Mouse (Mus musculus) heart, adult 2 months (tissue): ENCODE results near the gene Slc25a25. TPM values are rescaled to one million over a fixed set of nuclear protein-coding genes. Genes with fewer than 3 reads are reported as not detected.

ENCODE experiments used
- DNase-seq, 2 experiments: peaks; one replicate each; pipeline ENCODE4 v3.0.0; 2021
- H3K27ac ChIP-seq: fragments of 200-600 bp; 2 replicates; pipeline ENCODE4 v1.8.1; 2022
- H3K27me3 ChIP-seq: fragments of 200-500 bp; 2 replicates; pipeline ENCODE4 v1.6.1; 2012; ENCODE audit warnings: mild to moderate bottlenecking, low read length, inconsistent platforms, mixed read lengths; ENCODE audit not compliant: control insufficient read depth, insufficient read depth
- H3K36me3 ChIP-seq: fragments of 200-500 bp; 2 replicates; pipeline ENCODE4 v1.6.1; 2012; ENCODE audit warnings: low read length, inconsistent platforms; ENCODE audit not compliant: control insufficient read depth, insufficient read depth
- H3K4me1 ChIP-seq: fragments of 200-500 bp; 2 replicates; pipeline ENCODE4 v1.6.1; 2011; ENCODE audit warnings: low read length; ENCODE audit not compliant: control insufficient read depth, insufficient read depth
- H3K4me3 ChIP-seq: fragments of 200-600 bp; 2 replicates; pipeline ENCODE4 v1.8.1; 2022
- H3K79me2 ChIP-seq: fragments of 200-500 bp; replicated peaks from 2 replicates; pipeline ENCODE4 v1.6.1; 2012; ENCODE audit warnings: mild to moderate bottlenecking, inconsistent platforms, low read length, moderate library complexity, mixed read lengths; ENCODE audit not compliant: control insufficient read depth, insufficient read depth
- H3K9ac ChIP-seq: fragments of 200-500 bp; 2 replicates; pipeline ENCODE4 v1.6.1; 2012; ENCODE audit warnings: low read depth, mild to moderate bottlenecking, control low read depth, inconsistent platforms, low read length, mixed read lengths
- CTCF ChIP-seq: fragments of 200-600 bp; IDR thresholded peaks from 2 replicates; pipeline ENCODE4 v1.8.1; 2022; ENCODE audit warnings: antibody characterized with exemption, mild to moderate bottlenecking, moderate library complexity
- EP300 ChIP-seq: fragments of 200-500 bp; IDR thresholded peaks from 2 replicates; pipeline ENCODE4 v1.6.1; 2011; ENCODE audit warnings: low read depth, low read length, control low read depth; ENCODE audit not compliant: insufficient read depth
- POLR2A ChIP-seq: fragments of 200-500 bp; IDR thresholded peaks from 2 replicates; pipeline ENCODE4 v1.6.1; 2011; ENCODE audit warnings: mild to moderate bottlenecking, low read depth, low read length, control low read depth; ENCODE audit not compliant: insufficient read depth
- WGBS: fragments of 180-500 bp; shearing (Covaris S2); methylation state at CpG from one replicate; pipeline ENCODE4 v1.1.7; 2018; 5-methylcytosine and 5-hydroxymethylcytosine counted together
- intact Hi-C: fragments of 180-260 bp; cut with DNase I; formaldehyde crosslinking; loops from one replicate; pipeline ENCODE4 v1.15.1; 2025
- polyA plus RNA-seq: library from polyadenylated mRNA; depleted of rRNA; stranded (reverse); fragments of >200 nt; gene quantifications from 2 replicates; pipeline ENCODE4 v1.2.3, GENCODE M21; 2012
- total RNA-seq, 2 experiments: library from RNA; stranded (reverse); gene quantifications; 2 replicates each; pipeline ENCODE4 v1.2.3; 2021

The Slc25a25 gene
- total and polyA plus RNA-seq, 3 experiments, result 5.7 to 10.1 (median 8.5) TPM

DNA sequence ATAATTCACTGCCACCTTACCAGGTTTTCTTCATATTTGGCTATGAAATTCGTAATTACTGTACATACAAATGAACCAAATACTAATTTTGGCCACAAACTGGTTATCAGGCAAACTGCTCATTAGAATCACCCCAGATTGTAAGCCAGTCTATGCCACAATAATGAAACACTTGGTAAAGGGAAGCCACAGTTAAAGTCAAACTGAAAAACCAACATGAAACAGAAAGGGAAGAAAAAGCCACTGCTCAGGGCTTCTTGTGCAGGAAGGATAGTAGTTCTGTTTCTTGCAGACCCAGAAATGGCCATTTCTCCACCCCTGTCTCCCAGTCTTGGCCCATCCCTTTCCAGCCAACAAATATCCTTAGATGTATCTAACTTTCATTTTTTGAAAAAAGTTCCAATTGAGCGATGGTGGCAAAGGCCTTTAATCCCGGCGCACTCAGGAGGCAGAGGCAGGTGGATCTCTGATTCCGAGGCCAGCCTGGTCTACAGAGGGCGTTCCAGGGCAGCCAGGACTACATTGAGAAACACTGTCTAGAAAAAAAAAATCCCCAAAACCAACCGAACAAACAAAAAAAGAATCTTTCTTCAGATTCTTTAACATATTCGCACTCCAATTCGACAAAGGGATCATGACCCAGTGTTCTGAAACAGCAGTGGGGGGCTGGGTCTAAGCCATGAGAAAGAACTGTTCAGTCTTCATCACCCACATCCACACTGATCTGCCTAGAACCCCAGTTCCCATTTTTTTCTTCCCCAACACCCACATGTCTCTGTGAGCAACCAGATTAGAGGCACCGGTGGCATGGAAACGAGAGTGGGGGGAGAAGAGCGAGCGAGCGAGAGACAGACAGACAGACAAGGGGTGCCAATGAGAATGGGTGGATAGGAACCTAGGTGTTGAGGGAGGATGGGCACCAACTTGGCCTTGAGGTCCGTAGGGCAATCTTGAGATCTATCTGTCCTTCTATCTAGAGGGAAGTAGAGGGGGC lies 1.2 kb downstream of the Slc25a25 start, which contains the start of gene Naif1:
Naif1 (plus strand) TSS at position 697 of the 994 bp plus-strand sequence.
- peak within 1 kb of the TSS; percentile 91 for H3K9ac ChIP-seq
- no peaks in the 10 kb centered on the region for H3K27me3 ChIP-seq
- DNase-seq, result no peak
- H3K36me3 ChIP-seq, result peaks cover 3% of the 10 kb centered on the region
- intact Hi-C loops, result loop anchor here (2.0 kb wide), 2 partner anchors 27 to 45 kb away; no protein-coding TSS in a partner anchor
- H3K4me1 ChIP-seq, result peaks cover 15% of the 10 kb centered on the region
- H3K4me3 ChIP-seq, result peak within 1 kb of the TSS; percentile 93
- peaks cover 5% of the 10 kb centered on the region for H3K79me2 ChIP-seq
- TF ChIP-seq POLR2A, result no peak
- TF ChIP-seq EP300, result no peak
- TF ChIP-seq CTCF, result no peak
- H3K27ac ChIP-seq, result peak within 1 kb of the TSS; percentile 88
- WGBS, result 57% methylated on average over 15 of the region's 15 CpGs

- Histone ChIP-seq H3K27ac (peak overlapping the region; percentile 82), H3K36me3 (peaks cover 3% of the 10 kb centered on the region), H3K9ac (no peak overlapping the region), H3K27me3 (no peaks in the 10 kb centered on the region), H3K4me1 (peaks cover 15% of the 10 kb centered on the region), H3K4me3 (no peak overlapping the region), H3K79me2 (peaks cover 5% of the 10 kb centered on the region)
- WGBS, result 63% methylated on average over 1 of the region's 1 CpGs
- TF ChIP-seq CTCF, result no peak
- intact Hi-C loops, result no loop called here
- no peak for DNase-seq
These were observed 2.8 kb downstream of the Slc25a25 start for GRCm38 (mm10) chr2:32448480-32448879.

DNA sequence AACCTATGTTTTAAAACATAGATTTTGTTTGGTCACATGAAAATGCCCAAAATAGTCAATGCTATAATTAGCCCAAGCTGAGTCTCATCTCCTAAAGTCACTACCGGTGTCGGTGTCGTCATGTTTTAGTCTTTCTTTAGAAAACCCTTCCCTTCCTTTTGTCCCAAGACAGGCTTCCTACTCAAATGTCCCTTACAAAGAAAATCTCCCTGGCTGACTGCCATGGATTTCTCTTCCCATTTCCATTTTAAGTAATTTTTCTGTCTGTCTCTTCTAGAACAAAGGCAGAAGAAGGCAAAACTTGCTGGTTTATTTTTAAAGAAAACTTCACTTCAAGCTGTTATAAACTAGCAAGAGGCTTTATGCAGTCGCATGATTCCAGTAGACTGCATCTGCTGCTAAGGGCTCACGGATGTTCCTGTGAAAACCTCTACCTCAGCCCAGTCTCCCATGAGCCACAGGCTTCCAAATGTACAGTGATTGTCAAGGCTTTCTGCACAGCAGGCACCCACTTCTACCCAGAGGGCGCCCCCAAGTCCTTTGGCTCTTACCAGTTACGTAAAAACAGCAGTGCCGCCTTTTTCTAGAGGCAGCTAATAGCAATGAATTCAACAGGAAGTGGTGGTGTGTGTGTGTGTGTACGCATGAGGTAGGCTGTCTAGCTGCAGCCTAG lies 3.8 kb downstream of the Slc25a25 start:
- TF ChIP-seq CTCF (peak; percentile 7; the same call in 1 of the 2 replicates), EP300 (no peak)
- H3K36me3 ChIP-seq, result peaks cover 3% of the 10 kb centered on the region
- peak; percentile 64 to 66 for DNase-seq
- H3K4me3 ChIP-seq, result peak overlapping the region; percentile 25
- intact Hi-C loops, result no loop called here
- H3K79me2 ChIP-seq, result peaks cover under 1% of the 10 kb centered on the region; the same call in 1 of the 2 replicates
- WGBS, result 8% methylated on average over 9 of the region's 9 CpGs
- no peaks in the 10 kb centered on the region for H3K27me3 ChIP-seq
- peaks cover 9% of the 10 kb centered on the region for H3K4me1 ChIP-seq
- peak overlapping the region; percentile 68 for H3K9ac ChIP-seq
- H3K27ac ChIP-seq, result peak overlapping the region; percentile 82

DNA sequence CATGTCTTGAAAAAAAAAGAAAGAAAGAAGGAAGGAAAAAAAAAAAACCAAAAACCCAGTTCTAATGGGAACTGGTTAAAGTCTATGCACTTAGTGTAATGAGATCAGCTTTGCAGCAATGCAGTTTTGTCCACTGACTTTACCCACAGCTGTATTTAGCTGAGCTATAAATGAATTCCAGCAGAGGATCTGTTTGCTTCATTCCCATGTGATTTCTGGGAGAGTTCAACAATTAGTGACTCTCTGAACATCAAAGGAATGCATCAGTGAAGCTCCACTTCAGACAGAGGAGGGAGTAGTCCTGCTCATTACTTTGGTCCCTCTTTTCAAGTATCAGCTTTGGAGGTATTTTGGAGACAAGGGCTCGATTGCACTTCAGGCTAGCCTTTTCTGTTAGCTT lies 5.7 kb downstream of the Slc25a25 start:
- 74% methylated on average over 1 of the region's 1 CpGs for WGBS
- Histone ChIP-seq H3K9ac (no peak overlapping the region), H3K27me3 (no peaks in the 10 kb centered on the region), H3K4me3 (no peak overlapping the region), H3K27ac (no peak overlapping the region), H3K36me3 (peaks cover 3% of the 10 kb centered on the region), H3K79me2 (no peaks in the 10 kb centered on the region; the same call in 1 of the 2 replicates), H3K4me1 (peaks cover 12% of the 10 kb centered on the region)
- TF ChIP-seq POLR2A, result no peak
- TF ChIP-seq CTCF, result no peak
- TF ChIP-seq EP300, result no peak
- DNase-seq, result no peak
- intact Hi-C loops, result no loop called here

GRCm38 (mm10) chr2:32441550-32441949 lies 9.7 kb downstream of the Slc25a25 start:
- no peaks in the 10 kb centered on the region; the same call in 1 of the 2 replicates for H3K79me2 ChIP-seq
- WGBS, result 68% methylated on average over 2 of the region's 2 CpGs
- H3K27me3 ChIP-seq, result no peaks in the 10 kb centered on the region
- TF ChIP-seq POLR2A (no peak), CTCF (no peak)
- H3K27ac ChIP-seq, result no peak overlapping the region
- H3K4me1 ChIP-seq, result peaks cover 12% of the 10 kb centered on the region
- DNase-seq, result no peak
- peaks cover 6% of the 10 kb centered on the region for H3K36me3 ChIP-seq
- intact Hi-C loops, result no loop called here
- H3K4me3 ChIP-seq, result no peak overlapping the region
- H3K9ac ChIP-seq, result no peak overlapping the region
